Mouse (Mus musculus): Measurements from ENCODE around the gene Mdga1.

DNA sequence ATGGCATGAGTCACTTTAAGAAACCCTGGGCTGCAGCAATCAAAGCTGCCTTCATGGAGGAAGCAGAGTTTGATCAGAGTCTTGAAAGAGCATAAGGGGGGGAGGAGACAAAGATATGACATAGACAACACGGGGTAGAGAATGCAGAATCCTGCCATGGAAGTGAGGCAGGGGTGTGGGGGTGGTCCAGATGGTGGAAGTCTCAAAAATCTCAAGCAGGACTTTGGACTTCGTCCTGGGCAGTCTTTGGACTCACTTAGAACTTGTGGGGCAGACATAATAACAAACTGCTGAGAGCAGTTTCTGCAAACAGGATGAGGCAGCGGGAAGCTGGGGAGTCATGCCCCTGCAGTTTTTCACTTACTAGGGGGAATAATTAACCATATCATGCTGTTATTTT, 166.3 kb downstream of the Mdga1 start:
- no peak for TF ChIP-seq CTCF (conservative IDR thresholded peaks at IDR 0.05; ENCODE audit: low read length)
- TF ChIP-seq POU5F1 (IDR thresholded peaks at IDR 0.05; ENCODE audit: borderline replicate concordance, low read length), result no peak
- no peak for TF ChIP-seq NANOG (IDR thresholded peaks at IDR 0.05; ENCODE audit: borderline replicate concordance, low read length)
